Mouse (Mus musculus) ES-E14 (cell line): ENCODE results near the gene Akr1c14.
"Not testable (repeated sequence)": the region's sequence is repeated elsewhere in the genome, so short reads cannot be mapped to it uniquely, and the experiment has no call there.

ENCODE experiments used
- HCFC1 ChIP-seq: IDR thresholded peaks from 2 replicates; pipeline ENCODE4 v1.6.1; 2012; ENCODE audit warnings: low read length, inconsistent platforms, borderline replicate concordance; ENCODE audit not compliant: insufficient read depth
- ZC3H11A ChIP-seq: IDR thresholded peaks from 2 replicates; pipeline ENCODE4 v1.6.1; 2012; ENCODE audit warnings: low read depth, mild to moderate bottlenecking, inconsistent platforms, low read length, borderline replicate concordance
- ZNF384 ChIP-seq: IDR thresholded peaks from 2 replicates; pipeline ENCODE4 v1.6.1; 2012; ENCODE audit warnings: low read depth, low read length, inconsistent platforms

DNA sequence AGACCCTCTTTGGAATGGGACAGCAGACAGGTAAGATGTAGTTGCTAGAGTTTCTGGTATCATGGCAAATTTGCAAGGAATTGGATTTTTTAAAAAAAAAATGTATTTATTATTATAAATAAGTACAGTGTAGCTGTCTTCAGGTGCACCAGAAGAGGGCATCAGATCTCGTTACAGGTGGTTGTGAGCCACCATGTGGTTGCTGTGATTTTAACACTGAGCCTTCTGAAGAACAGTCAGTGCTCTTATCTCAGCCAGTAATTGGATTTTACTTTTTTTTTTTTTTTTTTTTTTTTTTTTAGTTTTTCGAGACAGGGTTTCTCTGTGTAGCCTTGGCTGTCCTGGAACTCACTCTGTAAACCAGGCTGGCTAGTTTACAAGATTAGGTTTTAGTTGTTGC is 9.4 kb downstream of the Akr1c14 start:
- not testable (repeated sequence) for TF ChIP-seq ZNF384, ZC3H11A, HCFC1
